Mouse (Mus musculus) cortical plate, adult 2 months (tissue): ENCODE results near the gene Rab44.

Source experiments
- CTCF ChIP-seq: fragments of 200-500 bp; IDR thresholded peaks from 2 replicates; pipeline ENCODE4 v1.5.1; 2011; ENCODE audit warnings: mild to moderate bottlenecking, control low read depth, low read length; ENCODE audit not compliant: insufficient read depth; ENCODE audit errors: extremely low read depth
- POLR2A ChIP-seq: fragments of 200-500 bp; IDR thresholded peaks from 2 replicates; pipeline ENCODE4 v1.6.1; 2011; ENCODE audit warnings: mild to moderate bottlenecking, low read length, control low read depth; ENCODE audit not compliant: insufficient read depth; ENCODE audit errors: extremely low read depth

GRCm38 (mm10) chr17:29179917-29180316 is 66.0 kb downstream of the Rab44 start:
- TF ChIP-seq CTCF (no peak), POLR2A (no peak)
